Mouse (Mus musculus) testis, adult 10 weeks (tissue): Measurements from ENCODE around the gene Mtmr1. TPM values are rescaled to one million over a fixed set of nuclear protein-coding genes. Genes with fewer than 3 reads are reported as not detected.

Experiments used
- polyA plus RNA-seq: library from polyadenylated mRNA; stranded (reverse); fragments of 350-450 nt; fragmentation: Illumina TruSeq; extraction: RNeasy Lipid Tissue Mini Kit (QIAGEN cat#74804); gene quantifications from one replicate; pipeline ENCODE4 v1.2.3, GENCODE M21; 2014; ENCODE audit warnings: low read depth, low replicate concordance

Mtmr1 gene
- polyA plus RNA-seq = 26.9 TPM

GRCm38 (mm10) chrX:71364554-71364991 is at the start of gene Mtmr1:
Mtmr1 (plus strand) TSS chrX:71364760.

Other genes with a start within 250 kb of the Mtmr1 start
- gene Mtm1, start 154.0 kb upstream of the Mtmr1 start, polyA plus RNA-seq = 26.2 TPM
- gene Cd99l2, start 128.1 kb downstream of the Mtmr1 start, polyA plus RNA-seq = 7.0 TPM
- 122 TPM for gene Hmgb3, start 191.2 kb downstream of the Mtmr1 start, polyA plus RNA-seq